Mouse (Mus musculus): Measurements from ENCODE around the gene Szt2. TPM values are rescaled to one million over a fixed set of nuclear protein-coding genes. Genes with fewer than 3 reads are reported as not detected.

The Szt2 gene
- polyA plus RNA-seq, 1 experiment from 2014 or later, result 6.7 TPM

GRCm38 (mm10) chr4:118402701-118403100 is 6.4 kb downstream of the Szt2 start:
- no peak for ATAC-seq (ENCODE audit: insufficient number of reproducible peaks, low FRiP score)
- H3K4me1 ChIP-seq (replicated peaks), result 0 out of 2 replicates have a peak, but pooled peaks cover 5% of the 10 kb centered on the region
- H3K4me2 ChIP-seq, result no peak overlapping the region
- no peaks in the 10 kb centered on the region for H3K27me3 ChIP-seq (replicated peaks)
- no peak overlapping the region for H3K27ac ChIP-seq (ENCODE audit: poor library complexity, severe bottlenecking)
- 92% methylated on average over 12 of the region's 12 CpGs for WGBS
- no peak overlapping the region for H3K9ac ChIP-seq
- no peak overlapping the region for H3K4me3 ChIP-seq
- H3K9me3 ChIP-seq (replicated peaks), result no peaks in the 10 kb centered on the region
- peaks cover 68% of the 10 kb centered on the region for H3K36me3 ChIP-seq

- Histone ChIP-seq H3K4me1 (replicated peaks) (0 out of 2 replicates have a peak, but pooled peaks cover 5% of the 10 kb centered on the region), H3K9ac (no peak overlapping the region), H3K27me3 (replicated peaks) (no peaks in the 10 kb centered on the region), H3K9me3 (replicated peaks) (no peaks in the 10 kb centered on the region), H3K4me3 (no peak overlapping the region), H3K4me2 (no peak overlapping the region), H3K27ac (ENCODE audit: poor library complexity, severe bottlenecking) (no peak overlapping the region), H3K36me3 (peaks cover 76% of the 10 kb centered on the region)
- no peak for ATAC-seq (ENCODE audit: insufficient number of reproducible peaks, low FRiP score)
- 60% methylated on average over 5 of the region's 5 CpGs for WGBS
These were observed 7.2 kb downstream of the Szt2 start for GRCm38 (mm10) chr4:118401918-118402317.

- no peak overlapping the region for H3K9ac ChIP-seq
- H3K36me3 ChIP-seq, result peaks cover 80% of the 10 kb centered on the region
- ATAC-seq (ENCODE audit: insufficient number of reproducible peaks, low FRiP score), result no peak
- H3K27me3 ChIP-seq (replicated peaks), result no peaks in the 10 kb centered on the region
- WGBS, result 91% methylated on average over 3 of the region's 3 CpGs
- no peaks in the 10 kb centered on the region for H3K9me3 ChIP-seq (replicated peaks)
- H3K4me2 ChIP-seq, result no peak overlapping the region
- H3K4me1 ChIP-seq (replicated peaks), result 0 out of 2 replicates have a peak, but pooled peaks cover 5% of the 10 kb centered on the region
- no peak overlapping the region for H3K4me3 ChIP-seq
- no peak overlapping the region for H3K27ac ChIP-seq (ENCODE audit: poor library complexity, severe bottlenecking)
These were observed 7.7 kb downstream of the Szt2 start for GRCm38 (mm10) chr4:118401421-118401820.

DNA sequence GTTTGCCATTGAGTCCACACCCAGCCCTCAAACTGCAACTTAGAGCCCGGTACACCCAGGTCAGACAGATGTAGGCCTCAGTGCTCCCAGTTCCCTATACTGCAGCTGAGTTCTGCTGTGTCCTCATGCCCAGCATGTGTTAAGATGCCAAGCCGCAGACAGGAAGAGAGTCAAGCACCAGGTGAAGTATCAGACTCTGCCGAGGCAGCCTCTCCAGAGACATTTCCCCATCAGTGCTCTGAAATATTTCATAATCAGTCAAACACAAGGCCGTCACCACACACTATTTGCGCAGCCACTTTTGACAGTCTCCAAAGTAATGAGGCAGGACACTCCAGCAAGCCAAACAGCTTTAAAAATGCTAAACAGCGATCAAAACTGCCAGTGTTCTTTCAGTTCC is 10.7 kb downstream of the Szt2 start:
- H3K27me3 ChIP-seq (replicated peaks), result no peaks in the 10 kb centered on the region
- no peaks in the 10 kb centered on the region for H3K9me3 ChIP-seq (replicated peaks)
- WGBS, result 88% methylated on average over 6 of the region's 6 CpGs
- no peak overlapping the region for H3K4me3 ChIP-seq
- ATAC-seq (ENCODE audit: insufficient number of reproducible peaks, low FRiP score), result no peak
- no peak overlapping the region for H3K27ac ChIP-seq (ENCODE audit: poor library complexity, severe bottlenecking)
- H3K9ac ChIP-seq, result no peak overlapping the region
- no peak overlapping the region for H3K4me2 ChIP-seq
- peaks cover 22% of the 10 kb centered on the region for H3K4me1 ChIP-seq (replicated peaks)
- H3K36me3 ChIP-seq, result peaks cover 81% of the 10 kb centered on the region

GRCm38 (mm10) chr4:118396433-118396832 is 12.6 kb downstream of the Szt2 start:
- no peak for ATAC-seq (ENCODE audit: insufficient number of reproducible peaks, low FRiP score)
- Histone ChIP-seq H3K9ac (no peak overlapping the region), H3K4me2 (no peak overlapping the region), H3K4me3 (no peak overlapping the region), H3K36me3 (peaks cover 82% of the 10 kb centered on the region), H3K27ac (ENCODE audit: poor library complexity, severe bottlenecking) (no peak overlapping the region), H3K4me1 (replicated peaks) (peaks cover 18% of the 10 kb centered on the region), H3K9me3 (replicated peaks) (no peaks in the 10 kb centered on the region), H3K27me3 (replicated peaks) (no peaks in the 10 kb centered on the region)
- WGBS, result 71% methylated on average over 3 of the region's 3 CpGs

DNA sequence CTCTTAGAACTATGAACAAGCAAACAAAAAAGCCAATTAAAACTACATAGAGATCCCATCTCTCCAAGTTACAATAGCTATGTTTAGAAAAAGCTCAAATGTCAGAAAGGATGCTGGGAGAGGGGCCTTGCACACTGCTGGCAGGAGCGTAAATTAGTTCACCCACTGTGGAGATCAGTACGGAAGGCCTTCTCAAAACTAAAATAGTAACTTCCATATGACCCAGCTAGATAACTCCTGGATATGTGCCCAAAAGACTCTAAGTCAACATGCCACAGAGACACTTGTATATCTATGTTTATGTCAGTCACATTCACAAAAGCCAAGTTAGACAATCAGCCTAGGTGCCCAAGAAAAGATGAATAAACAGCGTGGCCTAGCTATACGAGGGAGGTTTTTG is 13.8 kb downstream of the Szt2 start:
- Histone ChIP-seq H3K36me3 (peaks cover 84% of the 10 kb centered on the region), H3K4me1 (replicated peaks) (peaks cover 18% of the 10 kb centered on the region), H3K9me3 (replicated peaks) (no peaks in the 10 kb centered on the region), H3K9ac (no peak overlapping the region), H3K27ac (ENCODE audit: poor library complexity, severe bottlenecking) (peak overlapping the region; percentile 76; the same call in 1 of the 2 replicates), H3K4me2 (no peak overlapping the region), H3K27me3 (replicated peaks) (no peaks in the 10 kb centered on the region), H3K4me3 (no peak overlapping the region)
- 46% methylated on average over 4 of the region's 4 CpGs for WGBS
- ATAC-seq (ENCODE audit: insufficient number of reproducible peaks, low FRiP score), result no peak

- Histone ChIP-seq H3K9ac (no peak overlapping the region), H3K36me3 (peaks cover 86% of the 10 kb centered on the region), H3K4me1 (replicated peaks) (peaks cover 18% of the 10 kb centered on the region), H3K4me2 (no peak overlapping the region), H3K27ac (ENCODE audit: poor library complexity, severe bottlenecking) (peak overlapping the region; percentile 76), H3K4me3 (no peak overlapping the region), H3K27me3 (replicated peaks) (no peaks in the 10 kb centered on the region), H3K9me3 (replicated peaks) (no peaks in the 10 kb centered on the region)
- peak; percentile 49; the same call in 1 of the 2 replicates for ATAC-seq (ENCODE audit: insufficient number of reproducible peaks, low FRiP score)
- WGBS, result 42% methylated on average over 6 of the region's 6 CpGs
These were observed 14.6 kb downstream of the Szt2 start for GRCm38 (mm10) chr4:118394505-118394904.

- no peaks in the 10 kb centered on the region for H3K27me3 ChIP-seq (replicated peaks)
- H3K4me2 ChIP-seq, result no peak overlapping the region
- no peak for ATAC-seq (ENCODE audit: insufficient number of reproducible peaks, low FRiP score)
- H3K4me1 ChIP-seq (replicated peaks), result peaks cover 16% of the 10 kb centered on the region
- no peak overlapping the region for H3K4me3 ChIP-seq
- WGBS, result 92% methylated on average over 11 of the region's 11 CpGs
- H3K9me3 ChIP-seq (replicated peaks), result no peaks in the 10 kb centered on the region
- H3K27ac ChIP-seq (ENCODE audit: poor library complexity, severe bottlenecking), result no peak overlapping the region
- H3K9ac ChIP-seq, result no peak overlapping the region
- peaks cover 91% of the 10 kb centered on the region for H3K36me3 ChIP-seq
These were observed 18.9 kb downstream of the Szt2 start for GRCm38 (mm10) chr4:118390146-118390545.

- H3K27me3 ChIP-seq (replicated peaks), result no peaks in the 10 kb centered on the region
- H3K4me3 ChIP-seq, result no peak overlapping the region
- H3K36me3 ChIP-seq, result peaks cover 100% of the 10 kb centered on the region
- no peak for ATAC-seq (ENCODE audit: insufficient number of reproducible peaks, low FRiP score)
- no peak overlapping the region for H3K9ac ChIP-seq
- 92% methylated on average over 8 of the region's 8 CpGs for WGBS
- H3K4me2 ChIP-seq, result no peak overlapping the region
- no peaks in the 10 kb centered on the region for H3K9me3 ChIP-seq (replicated peaks)
- no peaks in the 10 kb centered on the region for H3K4me1 ChIP-seq (replicated peaks)
- H3K27ac ChIP-seq (ENCODE audit: poor library complexity, severe bottlenecking), result no peak overlapping the region
These were observed 21.8 kb downstream of the Szt2 start for GRCm38 (mm10) chr4:118387316-118387715.

DNA sequence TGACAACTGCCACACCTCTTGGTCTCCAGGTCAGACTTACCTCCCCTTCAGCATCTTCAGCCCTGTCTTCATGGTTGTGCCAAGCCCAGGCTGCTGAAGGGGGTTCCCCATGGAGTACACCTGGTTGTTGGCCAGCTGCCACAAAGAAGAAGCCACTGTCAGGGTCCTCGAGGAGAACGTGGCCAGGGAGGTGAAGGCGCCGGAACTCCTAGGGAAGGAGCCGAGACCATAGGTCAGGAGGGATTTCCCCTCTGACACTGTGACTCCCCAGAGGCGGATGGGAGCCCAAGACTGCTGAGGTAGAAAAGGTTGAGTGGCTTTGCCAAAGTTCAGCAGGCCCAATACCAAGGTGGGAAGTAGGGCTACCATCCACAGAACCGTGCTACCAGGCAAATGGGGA is 25.8 kb downstream of the Szt2 start:
- ATAC-seq (ENCODE audit: insufficient number of reproducible peaks, low FRiP score), result no peak

DNA sequence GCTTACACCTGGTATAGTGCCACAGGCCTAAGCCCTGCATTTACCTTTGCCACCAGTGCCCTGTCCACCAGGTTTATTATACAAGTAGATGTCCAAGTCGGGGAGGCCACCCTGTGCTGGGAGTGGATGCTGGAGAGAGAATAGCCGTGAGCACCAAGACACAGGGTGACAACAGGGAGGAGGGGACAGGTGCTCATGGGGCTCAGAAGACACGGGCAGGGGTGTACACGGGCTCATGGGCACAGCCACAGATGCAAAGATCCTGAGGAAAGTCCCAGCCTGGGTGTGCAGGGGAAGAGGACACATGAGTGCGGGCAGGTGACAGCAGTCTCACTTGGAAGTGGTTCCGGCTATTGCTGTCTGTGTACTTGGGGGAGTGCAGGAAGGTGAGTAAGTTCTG is 33.1 kb downstream of the Szt2 start:
- H3K4me2 ChIP-seq, result no peak overlapping the region
- H3K36me3 ChIP-seq, result peaks cover 91% of the 10 kb centered on the region
- H3K4me3 ChIP-seq, result no peak overlapping the region
- H3K9me3 ChIP-seq (replicated peaks), result no peaks in the 10 kb centered on the region
- H3K4me1 ChIP-seq (replicated peaks), result no peaks in the 10 kb centered on the region
- no peak for ATAC-seq (ENCODE audit: insufficient number of reproducible peaks, low FRiP score)
- H3K27ac ChIP-seq (ENCODE audit: poor library complexity, severe bottlenecking), result no peak overlapping the region
- no peak overlapping the region for H3K9ac ChIP-seq
- H3K27me3 ChIP-seq (replicated peaks), result no peaks in the 10 kb centered on the region
- 92% methylated on average over 6 of the region's 6 CpGs for WGBS

More for the DNA sequence above, 25.8 kb downstream of the Szt2 start:
- Histone ChIP-seq H3K27ac (ENCODE audit: poor library complexity, severe bottlenecking) (no peak overlapping the region), H3K9me3 (replicated peaks) (no peaks in the 10 kb centered on the region), H3K36me3 (peaks cover 95% of the 10 kb centered on the region), H3K9ac (no peak overlapping the region), H3K27me3 (replicated peaks) (no peaks in the 10 kb centered on the region), H3K4me2 (no peak overlapping the region), H3K4me1 (replicated peaks) (no peaks in the 10 kb centered on the region), H3K4me3 (no peak overlapping the region)
- WGBS, result 95% methylated on average over 7 of the region's 7 CpGs

DNA sequence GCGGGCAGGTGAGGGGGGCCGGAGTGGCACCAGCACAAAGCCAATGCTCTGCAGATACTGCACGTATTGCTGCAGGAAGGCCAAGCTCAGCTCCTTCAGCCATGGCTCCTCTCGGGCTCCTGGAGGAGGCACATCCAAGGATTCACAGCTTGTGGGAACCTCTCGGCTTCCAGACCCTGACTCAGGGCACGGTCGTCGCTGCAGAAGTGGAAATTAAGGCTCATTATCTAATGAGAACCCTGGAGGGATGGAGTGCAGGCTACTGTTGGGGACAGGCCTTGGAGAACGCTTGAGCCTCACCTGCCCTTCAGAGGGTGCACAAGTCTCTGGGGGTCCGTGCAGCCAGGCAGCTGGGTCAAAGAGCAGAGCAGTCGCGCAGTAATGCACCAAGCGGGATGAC is 37.3 kb downstream of the Szt2 start:
- no peak overlapping the region for H3K9ac ChIP-seq
- no peaks in the 10 kb centered on the region for H3K27me3 ChIP-seq (replicated peaks)
- no peak overlapping the region for H3K27ac ChIP-seq (ENCODE audit: poor library complexity, severe bottlenecking)
- WGBS, result 89% methylated on average over 13 of the region's 13 CpGs
- H3K9me3 ChIP-seq (replicated peaks), result no peaks in the 10 kb centered on the region
- peaks cover 91% of the 10 kb centered on the region for H3K36me3 ChIP-seq
- no peaks in the 10 kb centered on the region for H3K4me1 ChIP-seq (replicated peaks)
- H3K4me2 ChIP-seq, result no peak overlapping the region
- H3K4me3 ChIP-seq, result no peak overlapping the region
- ATAC-seq (ENCODE audit: insufficient number of reproducible peaks, low FRiP score), result no peak
